Mouse (Mus musculus) mature B cell (primary cell): ENCODE measurements around the gene Trp53bp1.

Experiments
- in situ Hi-C: fragments of 300-500 bp; cut with MboI; formaldehyde crosslinking; loops from 2 replicates; pipeline ENCODE4 v1.14.3; 2019

The Trp53bp1 gene

DNA sequence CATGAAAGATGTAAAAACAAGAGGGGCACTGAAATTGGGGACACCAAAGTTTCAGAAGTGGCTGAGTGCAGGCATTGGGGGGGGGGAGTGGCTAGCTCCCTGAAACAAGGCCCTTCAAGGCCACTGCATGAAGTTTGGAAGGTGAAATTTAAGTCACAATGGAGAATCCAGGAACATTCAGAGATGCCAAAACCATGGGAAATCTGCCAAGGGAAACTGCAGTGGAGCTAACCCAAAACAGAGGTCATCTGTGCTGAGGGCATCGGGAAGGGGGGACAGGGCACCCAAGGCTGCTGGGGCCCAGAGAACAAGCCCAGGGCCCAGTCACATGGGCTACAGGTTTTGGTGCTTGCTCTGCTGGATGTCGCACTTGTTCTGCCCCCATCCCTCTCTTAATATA is 21.4 kb downstream of the Trp53bp1 start:
- in situ Hi-C loops, result no loop called here

DNA sequence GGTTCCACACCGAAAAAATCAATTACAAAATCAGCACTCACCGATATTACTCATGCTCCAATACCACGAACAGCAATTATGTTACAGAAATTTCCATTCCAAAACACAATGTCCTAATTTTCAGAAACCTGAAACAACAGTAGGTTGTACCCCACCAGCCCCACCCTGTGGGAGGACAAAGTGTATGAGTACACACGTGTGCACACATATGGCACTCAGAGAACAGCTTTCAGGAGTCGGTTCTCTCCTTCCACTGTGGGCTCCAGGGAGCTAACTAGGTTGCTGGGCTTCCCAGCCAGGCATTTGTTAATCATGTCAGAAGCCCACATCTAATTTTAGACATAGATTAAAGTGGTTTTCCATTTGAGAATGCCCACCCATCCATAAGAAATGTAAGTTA is 27.1 kb downstream of the Trp53bp1 start:
- in situ Hi-C loops, result no loop called here

DNA sequence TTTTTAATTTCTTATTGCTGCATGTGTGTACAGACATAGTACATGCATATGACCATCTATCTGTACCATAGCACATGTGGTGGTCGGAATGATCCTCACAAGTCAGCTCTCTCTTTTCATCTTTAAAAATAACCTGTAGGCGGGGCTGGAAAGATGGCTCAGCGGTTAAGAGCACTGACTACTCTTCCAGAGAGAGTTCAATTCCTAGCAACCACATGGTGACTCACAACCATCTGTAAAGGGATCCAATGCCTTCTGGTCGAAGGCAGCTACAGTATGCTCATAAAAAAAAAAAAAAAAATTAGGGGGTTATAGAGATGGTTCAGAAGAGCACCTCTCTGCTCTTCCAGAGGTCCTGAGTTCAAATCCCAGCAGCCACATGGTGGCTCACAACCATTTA is 31.8 kb downstream of the Trp53bp1 start:
- in situ Hi-C loops, result no loop called here

DNA sequence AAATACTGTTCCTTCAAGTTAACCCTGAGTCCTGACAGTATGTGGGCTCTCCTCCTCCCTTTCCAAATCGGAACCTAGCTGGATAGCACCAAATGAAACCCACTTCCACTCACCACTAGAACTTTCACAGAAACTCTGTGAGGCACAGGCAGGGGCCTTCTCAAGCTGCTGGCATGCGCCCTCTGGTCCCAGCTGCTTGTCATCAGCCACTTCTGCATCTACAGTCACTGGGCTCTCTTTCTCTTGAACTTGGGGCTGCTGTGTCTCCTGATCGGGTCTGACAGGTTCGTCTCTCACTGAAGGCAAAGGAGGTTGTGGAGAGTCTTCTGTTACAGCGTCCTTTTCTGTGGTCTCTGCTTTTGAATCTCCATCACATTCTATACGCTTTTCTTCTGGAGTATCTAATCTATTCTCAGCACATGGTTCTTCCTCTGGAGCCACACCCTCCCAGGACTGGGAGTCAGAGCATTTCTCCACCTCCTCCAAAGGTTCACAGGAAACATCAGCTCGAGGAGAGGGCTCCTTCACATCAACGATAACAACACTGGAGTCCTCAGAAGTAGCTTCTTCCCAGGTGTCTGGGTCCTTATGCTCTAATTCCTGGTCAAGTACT is 35.6 kb downstream of the Trp53bp1 start:
- in situ Hi-C loops, result no loop called here

DNA sequence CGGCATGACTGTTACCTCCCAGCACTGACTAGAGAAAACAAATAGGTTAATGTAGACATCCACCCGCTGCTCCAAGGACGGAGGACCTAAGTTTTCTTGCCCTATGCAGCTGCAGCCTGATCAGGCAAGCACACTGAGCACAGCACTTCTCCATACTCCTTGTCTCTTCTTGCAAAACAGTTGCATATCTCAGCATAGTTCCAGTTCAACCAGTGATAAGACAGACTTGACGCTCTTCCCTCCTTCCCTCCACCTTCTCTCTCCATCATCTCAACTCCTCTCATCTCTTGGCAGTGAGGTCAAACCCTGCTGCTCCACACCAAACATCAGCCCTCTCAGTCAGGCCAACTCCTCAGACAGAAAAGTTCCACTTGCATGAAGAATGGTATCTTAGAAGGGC is 43.1 kb downstream of the Trp53bp1 start:
- in situ Hi-C loops, result no loop called here

DNA sequence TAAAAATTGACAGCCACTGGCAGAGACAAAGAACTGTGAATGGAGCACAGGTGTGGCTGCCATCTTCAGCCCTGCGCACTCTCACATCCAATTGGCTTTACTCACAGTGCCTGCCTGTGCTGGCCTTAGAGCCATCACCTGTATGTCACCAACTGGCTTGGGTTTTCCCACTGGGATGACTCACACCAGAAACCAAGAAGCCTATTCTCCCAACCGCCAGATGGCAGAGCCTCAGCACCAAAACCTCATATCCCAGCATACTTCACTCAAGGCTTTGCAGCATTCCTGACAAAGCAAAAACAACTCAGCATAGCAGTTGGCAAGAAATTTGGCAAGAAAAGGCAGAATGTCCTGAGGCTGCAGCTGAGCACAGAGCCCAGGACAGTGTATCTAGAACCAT is 48.2 kb downstream of the Trp53bp1 start:
- in situ Hi-C loops, result no loop called here

DNA sequence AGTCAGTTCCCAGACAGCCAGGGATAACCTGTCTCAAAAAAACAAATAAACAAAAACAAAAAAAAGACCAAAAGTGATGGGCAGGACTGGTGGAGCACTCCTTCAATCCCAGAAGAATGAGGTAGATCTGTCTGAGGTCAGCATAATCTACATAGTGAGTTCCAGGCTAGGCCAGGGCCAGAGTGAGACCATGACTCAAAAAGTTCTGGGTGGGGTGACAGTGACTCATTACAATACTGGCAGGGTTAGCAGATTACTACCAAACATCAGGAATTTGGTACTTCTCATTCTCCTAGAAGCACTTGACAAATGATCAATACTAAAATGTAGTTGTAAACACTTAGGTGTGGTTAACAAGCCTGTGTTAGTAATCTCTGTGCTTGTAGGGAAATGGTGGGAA is 51.2 kb downstream of the Trp53bp1 start:
- in situ Hi-C loops, result no loop called here

DNA sequence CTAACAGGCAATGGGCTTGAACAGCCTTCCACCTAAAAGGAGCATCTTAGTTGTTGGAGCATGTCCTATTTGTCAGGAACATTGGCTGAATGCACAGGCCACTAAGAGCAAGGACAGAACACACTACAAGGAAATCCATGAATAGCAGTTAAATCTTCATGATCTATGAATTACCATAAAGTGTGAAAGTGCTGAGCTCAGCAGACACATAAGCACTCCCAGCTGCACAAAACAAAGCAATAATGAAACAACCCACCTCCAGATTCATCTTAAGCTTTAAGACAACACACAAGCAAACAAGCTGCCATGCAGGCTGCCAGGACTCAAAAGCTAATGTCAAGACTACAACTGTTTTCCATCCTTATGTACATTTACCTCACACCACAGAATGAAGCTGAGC is 52.0 kb downstream of the Trp53bp1 start:
- in situ Hi-C loops, result no loop called here

DNA sequence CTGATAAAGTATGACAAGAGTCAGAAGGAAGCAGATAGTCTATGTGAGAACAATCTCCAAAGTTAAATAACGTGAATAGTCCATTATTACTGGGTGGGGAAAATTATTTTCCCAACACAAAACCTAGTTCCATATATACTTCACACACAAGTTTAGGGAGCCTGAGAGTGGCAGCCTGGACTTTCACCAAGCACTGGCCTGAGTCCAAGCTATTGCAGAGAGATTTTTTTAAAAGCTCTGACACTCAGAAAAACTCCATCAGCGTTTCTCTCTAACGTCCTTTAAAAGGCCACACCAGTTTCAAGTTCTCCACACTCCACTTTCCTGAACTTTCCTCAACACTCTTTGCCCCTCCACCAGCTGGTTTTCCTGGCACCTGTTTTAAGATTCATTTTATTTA is 56.7 kb downstream of the Trp53bp1 start:
- in situ Hi-C loops, result no loop called here

DNA sequence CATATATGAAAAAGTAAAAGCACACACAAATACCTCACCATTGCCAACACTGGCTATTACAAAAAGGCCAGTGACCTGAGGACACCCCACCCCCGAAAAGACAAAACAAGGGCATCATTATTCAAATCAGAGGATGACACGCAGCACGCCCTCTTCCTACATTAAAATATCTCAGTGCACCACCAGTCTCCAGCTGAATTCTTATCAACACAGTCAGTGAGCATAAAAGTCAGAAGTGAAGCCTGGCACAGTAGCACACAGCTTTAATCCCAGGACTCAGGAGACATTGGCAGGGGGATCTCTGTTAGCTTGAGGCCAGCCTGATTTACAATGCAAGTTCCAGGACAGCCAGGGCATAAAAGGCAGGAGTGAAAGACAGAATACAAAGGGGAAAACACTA is 64.7 kb downstream of the Trp53bp1 start:
- in situ Hi-C loops, result no loop called here

DNA sequence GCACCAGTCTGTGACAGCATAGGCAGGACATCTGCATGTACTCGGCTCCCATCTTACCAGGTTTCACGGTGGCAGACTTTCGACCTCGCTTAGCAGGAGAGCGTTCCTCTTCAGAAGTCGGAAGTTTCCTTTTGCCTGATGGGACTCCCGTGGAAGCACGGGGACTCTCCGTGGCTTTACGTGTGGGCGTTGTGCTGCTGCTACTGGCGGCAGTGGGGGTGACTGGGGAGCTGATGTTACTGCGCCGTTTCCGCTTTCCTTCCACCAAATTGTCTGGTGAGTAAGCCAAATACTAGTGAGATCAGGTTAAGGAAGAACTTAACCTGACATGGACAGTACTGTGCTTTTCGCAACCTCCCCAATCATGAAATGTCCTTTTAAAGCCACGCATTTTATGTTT is 66.9 kb downstream of the Trp53bp1 start:
- in situ Hi-C loops, result no loop called here

DNA sequence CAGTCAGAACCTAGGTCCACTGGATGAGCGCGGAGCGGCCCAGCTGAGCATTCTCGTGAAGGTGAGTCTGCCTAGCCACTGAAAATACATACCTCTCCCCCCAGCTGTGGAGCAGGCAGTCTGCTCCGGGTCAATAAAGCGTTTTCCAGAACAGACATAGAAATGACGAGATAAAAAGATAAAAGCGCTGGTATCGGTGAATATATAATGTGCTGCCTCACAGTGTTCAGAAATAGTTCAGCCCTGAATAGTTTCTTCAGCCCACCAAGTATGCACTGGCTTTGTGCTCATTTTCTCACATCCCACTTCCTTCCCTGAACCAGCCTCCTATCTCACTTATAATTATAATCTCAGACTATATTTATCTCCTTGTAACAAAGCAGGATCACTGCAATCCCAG is 75.7 kb downstream of the Trp53bp1 start:
- in situ Hi-C loops, result no loop called here

DNA sequence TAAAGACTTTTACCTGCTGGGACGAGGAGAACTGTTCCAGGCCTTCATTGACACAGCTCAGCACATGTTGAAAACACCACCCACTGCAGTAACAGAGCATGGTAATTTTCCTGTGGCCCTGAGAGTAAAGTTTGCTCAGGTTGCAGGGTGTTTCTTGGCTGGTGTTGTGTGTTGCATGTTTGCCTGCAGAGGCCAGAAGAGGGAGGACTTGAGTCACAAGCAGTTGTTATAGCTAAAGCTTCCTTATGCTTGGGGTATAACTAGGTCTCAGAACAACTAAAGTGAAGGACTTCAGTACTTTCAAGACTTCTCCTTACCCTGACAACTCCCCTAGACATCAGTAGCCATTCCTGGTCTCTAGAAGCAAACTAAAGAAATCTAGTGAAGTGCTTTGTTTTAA is 82.7 kb downstream of the Trp53bp1 start:
- in situ Hi-C loops, result no loop called here

DNA sequence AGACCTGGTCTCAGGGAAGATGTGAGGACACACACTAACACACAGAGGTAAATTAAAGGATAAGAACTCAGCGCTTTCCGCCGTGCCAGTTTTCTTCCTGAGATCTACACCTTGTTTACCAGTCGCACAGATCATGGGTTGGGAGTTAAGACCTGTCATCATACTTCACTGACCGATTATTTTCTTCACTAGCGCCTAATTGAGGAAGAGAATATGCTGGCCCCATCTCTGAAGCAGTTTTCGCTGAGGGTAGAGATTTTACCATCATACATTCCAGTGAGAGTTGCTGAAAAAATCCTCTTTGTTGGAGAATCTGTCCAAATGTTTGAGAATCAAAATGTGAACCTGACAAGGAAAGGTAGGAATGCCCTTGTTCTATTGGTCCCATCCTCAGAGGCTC is 87.1 kb downstream of the Trp53bp1 start:
- in situ Hi-C loops, result no loop called here

DNA sequence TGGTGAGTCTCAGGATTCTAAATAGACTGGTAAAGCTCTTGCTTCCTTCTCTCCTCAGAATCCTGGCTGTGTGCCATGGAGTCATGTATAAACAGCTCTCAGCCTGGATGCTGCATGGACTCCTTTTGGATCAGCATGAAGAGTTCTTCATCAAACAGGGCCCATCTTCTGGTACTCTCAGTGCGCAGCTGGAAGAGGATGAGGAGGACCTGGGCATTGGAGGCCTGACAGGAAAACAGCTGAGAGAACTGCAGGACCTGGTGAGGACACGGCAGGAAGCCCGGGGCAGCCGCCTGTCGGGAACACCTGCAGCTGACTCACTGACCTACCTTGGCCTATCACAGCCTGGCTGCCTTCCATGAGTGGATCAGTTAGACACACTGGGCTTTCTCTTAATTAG is 87.8 kb downstream of the Trp53bp1 start:
- in situ Hi-C loops, result no loop called here

DNA sequence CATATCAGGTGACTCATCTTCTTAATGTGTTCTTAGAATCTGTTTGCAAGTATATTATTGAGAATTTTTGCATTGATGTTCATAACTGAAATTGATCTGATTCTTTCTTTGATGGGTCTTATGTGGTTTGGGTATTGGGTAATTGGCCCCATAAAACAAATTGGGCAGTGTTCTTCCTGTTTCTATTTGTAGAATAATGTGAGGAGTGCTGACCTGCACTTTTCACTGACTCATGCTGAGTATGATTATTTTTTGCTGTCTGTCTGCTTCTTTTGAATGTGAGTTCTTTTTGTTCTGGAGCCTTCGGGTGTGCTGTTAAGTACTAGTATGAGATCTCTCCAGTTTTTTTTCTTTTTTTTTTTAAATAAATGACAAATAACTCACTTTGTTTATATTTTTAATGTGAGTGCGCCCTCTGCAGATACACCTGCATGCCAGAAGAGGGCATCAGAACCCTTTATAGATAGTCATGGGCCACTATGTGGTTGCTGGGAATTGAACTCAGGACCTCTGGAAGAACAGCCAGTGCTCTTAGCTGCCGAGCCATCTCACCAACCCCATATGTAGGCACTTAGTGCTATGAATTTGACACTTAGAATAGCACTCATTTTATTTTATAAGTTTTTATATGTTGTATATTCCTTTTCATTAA is 92.3 kb downstream of the Trp53bp1 start:
- in situ Hi-C loops, result no loop called here

DNA sequence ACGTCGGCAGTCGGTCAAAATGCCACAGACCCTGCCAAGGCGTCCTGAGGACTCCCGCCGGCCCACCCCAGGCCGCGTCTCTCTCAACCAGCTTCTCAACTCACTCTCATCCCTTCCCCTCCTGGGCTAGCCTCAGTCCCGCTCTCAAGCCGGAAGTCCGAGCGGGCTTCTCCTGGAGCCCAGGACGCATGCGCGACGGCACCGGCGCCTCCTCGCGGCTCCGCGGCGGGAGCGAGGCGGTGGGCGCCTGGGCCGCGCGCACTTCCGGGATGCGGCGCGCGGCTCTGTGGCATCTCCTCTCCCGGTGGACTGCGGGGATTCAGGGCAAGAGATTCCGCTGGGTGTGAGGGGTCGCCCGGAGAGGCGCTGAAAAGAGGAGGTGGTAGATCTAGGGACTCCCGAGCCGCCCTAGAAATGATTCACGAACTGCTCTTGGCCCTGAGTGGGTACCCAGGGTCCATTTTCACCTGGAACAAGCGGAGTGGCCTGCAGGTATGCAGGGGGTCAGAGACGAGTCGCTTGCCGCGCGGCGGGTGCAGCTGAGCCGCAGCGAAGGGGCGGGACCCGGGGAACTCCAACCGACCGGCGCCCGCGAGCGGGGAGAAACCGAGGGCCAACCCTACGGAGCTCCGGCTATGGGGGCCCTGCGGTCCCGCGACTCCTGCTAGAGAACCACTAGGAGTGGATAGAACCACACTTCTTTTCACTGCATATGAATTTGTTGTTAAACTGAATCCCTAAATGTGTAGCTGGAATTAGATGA is 100.0 kb downstream of the Trp53bp1 start, which contains the start of gene Zscan29:
TSS of gene Zscan29 (minus strand) at position 146 of the 763 bp plus-strand sequence.
- in situ Hi-C loops, result no loop called here

DNA sequence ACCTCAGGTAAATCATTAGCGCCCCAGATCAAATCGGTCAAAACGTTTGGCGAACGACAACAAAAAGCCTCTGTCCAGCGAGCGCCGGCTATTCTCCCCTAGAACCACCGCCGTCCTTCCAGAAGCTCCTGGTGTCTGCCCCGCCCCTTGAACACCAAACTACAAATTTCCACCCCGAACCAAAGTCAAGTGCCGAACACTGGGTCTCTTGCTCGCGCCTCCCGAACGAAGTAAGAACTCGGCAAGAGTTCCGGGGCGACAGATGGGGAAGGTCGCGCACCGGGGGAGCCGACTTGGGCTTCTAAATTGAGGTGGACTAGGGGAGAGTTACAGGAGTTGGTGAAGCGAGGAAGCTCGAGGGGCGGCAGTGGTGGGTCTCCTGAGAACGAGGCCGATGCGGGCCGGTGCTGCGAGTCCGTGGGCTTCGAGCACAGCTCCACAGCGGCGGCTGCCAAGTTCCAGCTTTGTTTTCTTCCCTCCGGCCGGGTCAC is 100.7 kb downstream of the Trp53bp1 start, which contains the start of gene Tubgcp4:
TSS of gene Tubgcp4 (plus strand) at position 174 of the 491 bp plus-strand sequence.
- in situ Hi-C loops, result no loop called here

DNA sequence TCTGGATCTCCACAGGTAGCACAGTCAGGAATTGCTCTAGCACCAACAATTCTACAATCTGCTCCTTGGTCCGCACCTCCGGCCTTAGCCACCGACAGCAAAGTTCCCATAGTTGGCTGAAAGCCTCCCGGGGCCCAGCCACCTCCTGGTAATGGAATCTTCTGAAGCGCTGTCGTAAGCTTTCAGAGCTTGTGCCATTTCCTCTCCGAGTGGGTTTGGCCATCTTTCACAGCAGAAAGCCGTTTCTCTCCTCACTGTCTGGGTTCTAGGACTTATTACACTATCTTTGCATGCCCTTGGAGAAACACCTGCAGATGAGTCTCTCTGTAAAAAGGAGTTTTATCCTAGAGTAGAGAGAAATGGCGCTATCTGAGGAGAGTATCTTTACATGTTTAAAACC is 101.3 kb downstream of the Trp53bp1 start:
- in situ Hi-C loops, result no loop called here

DNA sequence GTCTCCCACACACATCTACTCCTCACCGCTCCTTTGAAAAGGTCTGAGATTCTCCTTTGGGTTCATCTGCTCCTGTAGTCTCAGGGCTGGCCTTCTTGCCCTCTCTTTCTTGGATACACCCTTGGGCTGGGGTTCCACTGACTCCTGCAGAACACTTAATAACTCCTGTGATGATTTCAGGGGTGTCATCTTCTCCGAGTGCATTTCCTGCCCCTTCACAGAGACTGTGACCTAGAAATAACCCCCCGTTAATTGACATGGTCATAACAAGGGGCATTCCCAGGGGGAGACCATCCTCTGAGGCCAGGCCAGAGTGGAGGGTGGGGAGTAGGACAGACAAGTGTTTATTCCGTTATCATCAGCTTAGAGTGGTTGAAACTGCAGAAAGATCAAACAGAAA is 102.0 kb downstream of the Trp53bp1 start:
- in situ Hi-C loops, result no loop called here

DNA sequence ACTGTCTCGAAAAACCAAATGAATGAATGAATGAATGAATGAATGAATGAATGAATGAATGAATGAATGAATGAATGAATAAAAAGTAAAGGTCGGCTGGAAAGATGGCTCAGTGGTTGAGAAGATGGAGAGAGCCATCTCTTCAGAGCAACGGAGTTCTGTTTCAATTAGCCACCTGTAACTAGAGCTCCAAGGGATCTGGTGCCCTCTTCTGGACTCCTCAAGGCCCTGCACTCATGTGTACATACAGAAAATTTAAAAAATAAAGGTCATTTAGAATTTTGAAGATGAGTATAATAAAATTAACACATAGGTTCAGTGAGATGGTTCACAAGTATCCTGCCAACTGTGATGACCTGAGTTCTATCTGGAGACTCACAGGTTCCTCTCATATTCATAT is 118.1 kb downstream of the Trp53bp1 start:
- in situ Hi-C loops, result no loop called here

DNA sequence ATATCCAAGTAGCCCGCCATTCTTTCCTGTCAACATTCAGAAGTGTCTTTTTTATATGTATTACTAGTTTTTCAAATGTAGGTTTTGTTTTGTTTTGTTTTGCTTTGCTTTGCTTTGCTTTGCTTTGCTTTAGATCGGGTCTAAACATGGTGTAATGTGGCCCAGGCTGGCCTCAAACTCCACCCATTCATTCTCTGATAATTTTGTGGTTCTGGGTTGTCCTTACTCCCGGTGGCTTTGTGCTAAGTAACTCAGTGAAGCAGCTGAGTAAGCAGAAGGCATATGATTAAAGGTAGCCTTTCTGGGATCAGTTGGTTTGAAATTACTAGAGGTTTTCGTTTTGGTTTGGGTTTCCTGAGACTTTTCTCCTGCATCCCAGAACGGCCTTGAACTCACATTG is 121.5 kb downstream of the Trp53bp1 start:
- in situ Hi-C loops, result no loop called here
